Mouse (Mus musculus) thymus, adult 18-20 months (tissue): ENCODE data around the gene Rbfox2.

Experiments
- DNase-seq, 2 experiments: peaks; one replicate each; pipeline ENCODE4 v3.0.0; 2022; ENCODE audit warnings: mixed read lengths in 2 of 2

Gene Rbfox2

GRCm38 (mm10) chr15:77329681-77330180, 22.9 kb upstream of the Rbfox2 start:
- DNase-seq = no peak

- DNase-seq = no peak
These were observed 19.6 kb upstream of the Rbfox2 start for GRCm38 (mm10) chr15:77326361-77326760.

- no peak for DNase-seq
These were observed 17.6 kb upstream of the Rbfox2 start for GRCm38 (mm10) chr15:77324426-77324825.

GRCm38 (mm10) chr15:77323226-77323625, 16.4 kb upstream of the Rbfox2 start:
- DNase-seq = no peak

GRCm38 (mm10) chr15:77313701-77314100, 6.9 kb upstream of the Rbfox2 start:
- no peak for DNase-seq

GRCm38 (mm10) chr15:77312796-77313195, 6.0 kb upstream of the Rbfox2 start:
- no peak for DNase-seq

GRCm38 (mm10) chr15:77307767-77308495, 1.1 kb upstream of the Rbfox2 start:
- no peak for DNase-seq

- DNase-seq = no peak
These were observed 805 bp downstream of the Rbfox2 start for GRCm38 (mm10) chr15:77305852-77306546.

- no peak for DNase-seq
These were observed 1.8 kb downstream of the Rbfox2 start for GRCm38 (mm10) chr15:77304960-77305359.

- DNase-seq = no peak
These were observed 5.7 kb downstream of the Rbfox2 start for GRCm38 (mm10) chr15:77301122-77301521.

GRCm38 (mm10) chr15:77298564-77298963, 8.2 kb downstream of the Rbfox2 start:
- no peak for DNase-seq

- no peak for DNase-seq
These were observed 10.2 kb downstream of the Rbfox2 start for GRCm38 (mm10) chr15:77296635-77297034.

GRCm38 (mm10) chr15:77293493-77293892, 13.3 kb downstream of the Rbfox2 start:
- DNase-seq = no peak

- DNase-seq = no peak
These were observed 14.4 kb downstream of the Rbfox2 start for GRCm38 (mm10) chr15:77292381-77292780.

GRCm38 (mm10) chr15:77291471-77291870, 15.3 kb downstream of the Rbfox2 start:
- DNase-seq = no peak

GRCm38 (mm10) chr15:77290352-77290751, 16.5 kb downstream of the Rbfox2 start:
- no peak for DNase-seq

GRCm38 (mm10) chr15:77280130-77280529, 26.7 kb downstream of the Rbfox2 start:
- DNase-seq = no peak

- DNase-seq = no peak
These were observed 28.0 kb downstream of the Rbfox2 start for GRCm38 (mm10) chr15:77278825-77279224.

- no peak for DNase-seq
These were observed 29.7 kb downstream of the Rbfox2 start for GRCm38 (mm10) chr15:77276838-77277725.

- DNase-seq = no peak
These were observed 30.5 kb downstream of the Rbfox2 start for GRCm38 (mm10) chr15:77276300-77276699.

- DNase-seq = no peak
These were observed 31.2 kb downstream of the Rbfox2 start for GRCm38 (mm10) chr15:77275572-77275971.

- no peak for DNase-seq
These were observed 32.9 kb downstream of the Rbfox2 start for GRCm38 (mm10) chr15:77273947-77274346.

- DNase-seq = no peak
These were observed 35.5 kb downstream of the Rbfox2 start for GRCm38 (mm10) chr15:77271285-77271684.
